Mouse (Mus musculus) frontal cortex, adult 2 months (tissue): ENCODE measurements at regions not wholly inside any gene's neighbourhood (a gene's known extent, or its start where the extent isn't known, plus 50 kb on each side); places are given as distances from the start of the nearest gene placed in this dataset.

ENCODE experiments used
- DNase-seq, 2 experiments: peaks; one replicate each; pipeline ENCODE4 v3.0.0; 2022; ENCODE audit warnings: low spot score in 1 of 2; ENCODE audit errors: extremely low spot score in 1 of 2

DNA sequence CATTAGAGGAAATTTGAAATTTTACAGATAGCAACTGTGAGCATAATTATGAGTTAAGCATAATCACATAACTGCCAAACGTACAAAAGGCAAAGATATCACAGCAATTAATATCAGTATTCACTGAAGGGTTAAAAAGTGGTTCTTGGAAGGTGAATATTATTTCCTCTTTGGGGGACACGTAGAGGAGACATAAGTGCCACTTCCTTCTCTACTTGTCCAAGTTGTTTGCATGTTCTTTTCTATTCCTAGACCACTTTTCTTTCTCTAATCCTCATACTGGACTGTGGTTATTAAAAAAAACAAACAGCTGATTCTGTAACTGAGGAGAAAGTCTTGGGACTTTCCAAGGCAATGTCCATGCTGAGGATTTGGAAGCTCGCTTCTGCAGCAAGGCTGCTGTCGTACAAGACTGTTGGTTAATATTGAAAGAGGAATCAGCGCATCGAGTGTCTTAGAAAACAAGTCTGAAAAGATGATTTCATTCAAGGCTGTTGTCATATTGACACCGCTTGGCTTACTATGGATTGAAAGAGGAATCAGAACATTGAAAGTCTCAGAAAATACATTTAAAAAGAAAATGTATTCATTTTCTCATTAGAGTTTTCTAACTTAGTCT is 61.7 kb upstream of the Tent5a start:
- DNase-seq, result no peak

DNA sequence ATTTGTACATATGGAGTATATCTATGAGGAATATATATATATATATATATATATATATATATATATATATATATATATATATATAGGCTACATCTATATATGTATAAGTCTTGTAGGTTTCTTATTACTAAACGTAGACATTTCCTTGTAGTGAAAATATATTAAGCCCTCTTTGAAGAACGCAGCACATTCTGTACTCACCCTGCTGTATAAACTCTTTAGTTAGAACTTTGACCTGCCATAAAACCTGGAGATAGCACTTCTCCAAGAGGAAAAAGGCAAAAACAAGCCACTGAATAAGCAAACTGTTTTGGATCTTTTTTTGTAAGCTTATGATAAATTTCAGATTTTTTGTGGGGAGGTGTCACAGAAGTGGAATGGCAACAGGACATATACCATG is 55.3 kb upstream of the Tent5a start:
- no peak for DNase-seq

DNA sequence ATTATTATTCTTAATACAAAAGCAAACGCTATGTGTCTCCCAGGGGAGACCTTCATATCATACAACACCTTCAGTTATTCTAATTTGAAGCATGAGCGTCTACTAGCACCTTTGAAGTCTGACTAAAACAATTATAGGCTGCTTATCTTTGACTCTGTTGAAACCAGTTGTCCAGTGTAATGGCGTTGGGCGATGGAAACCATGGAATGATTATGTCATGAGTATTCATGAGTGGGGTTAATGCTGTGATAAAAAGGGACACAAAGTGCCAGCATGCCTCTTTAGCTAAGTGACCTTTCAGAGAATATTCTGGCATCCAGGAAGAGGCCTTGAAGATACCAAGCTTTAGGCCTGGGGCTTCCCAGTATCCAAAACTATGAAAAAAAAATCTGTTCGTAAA is 53.6 kb upstream of the Tent5a start:
- no peak for DNase-seq

DNA sequence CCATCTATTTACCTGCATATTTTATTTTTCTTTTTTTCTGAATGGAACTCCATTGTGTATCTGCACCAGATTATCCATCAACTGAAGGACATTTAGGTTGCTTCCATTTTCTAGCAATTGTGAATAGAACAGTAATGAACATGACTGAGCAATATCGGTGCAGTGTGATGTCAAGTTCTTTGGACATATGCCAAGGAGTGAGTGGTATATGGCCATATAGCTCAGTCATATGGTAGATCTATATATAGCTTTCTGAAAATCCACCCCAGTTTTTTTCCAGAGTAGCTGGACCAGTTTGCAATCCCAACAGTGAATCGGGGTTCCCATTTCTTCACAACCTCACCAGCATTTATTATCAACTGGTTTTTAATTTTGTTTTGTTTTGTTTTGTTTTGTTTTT is 52.0 kb upstream of the Tent5a start:
- DNase-seq, result no peak
